ENCODE assay signal across 16 mouse cellular contexts in the genomic region with DNA sequence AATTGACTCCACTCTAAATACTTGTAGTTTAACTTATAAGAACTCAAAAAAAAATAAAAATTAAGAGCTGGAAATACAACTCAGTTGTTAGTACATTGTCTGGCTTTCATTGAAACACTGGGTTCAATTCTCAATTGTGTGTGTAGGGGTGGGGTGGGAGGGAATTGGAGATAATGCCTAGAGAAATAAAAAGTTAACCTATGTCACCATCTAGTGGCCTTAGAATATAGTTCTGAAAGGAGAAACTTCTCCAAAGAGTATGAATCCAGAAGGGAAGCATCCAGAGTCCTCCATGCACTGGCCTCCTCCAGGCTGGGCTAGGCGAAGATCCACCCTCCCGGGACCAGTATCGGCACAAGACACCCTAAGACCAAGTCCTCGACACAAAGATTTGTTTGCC. TPM values are rescaled to one million over a fixed set of nuclear protein-coding genes. Genes with fewer than 3 reads are reported as not detected.
DNase-seq lines count a peak whose midpoint lies in the region; ATAC-seq lines count a peak whose summit lies in the region.
"Had no signal": no experiment of that assay in that cellular context is flagged by ENCODE, and none has a peak within 500 bp of the region (broad histone marks: within the 10 kb centered on the region; RNA-seq: fewer than 3 reads in every experiment).

No protein-coding gene starts in this region.

- H3K9me3 ChIP-seq in hindbrain, embryonic 11.5 days (ENCODE audit: control insufficient read depth, low read length), result no peaks in the 10 kb centered on the region
- no peaks in the 10 kb centered on the region for H3K9me3 ChIP-seq in hindbrain, embryonic 16.5 days (ENCODE audit: control insufficient read depth, low read length)
- H3K9me3 ChIP-seq in midbrain, embryonic 14.5 days (ENCODE audit: control insufficient read depth, low read length), result no peaks in the 10 kb centered on the region
- H3K9me3 ChIP-seq in midbrain, embryonic 15.5 days, result no peaks in the 10 kb centered on the region
- H3K9me3 ChIP-seq: heart, embryonic 15.5 days; lung, embryonic 15.5 days; neural tube, embryonic 12.5 days had no signal

- H3K27ac ChIP-seq in hindbrain, embryonic 11.5 days (ENCODE audit: low read depth, low read length), result no peak overlapping the region
- H3K27ac ChIP-seq in hindbrain, embryonic 16.5 days (ENCODE audit: low read depth, low read length), result no peak overlapping the region
- no peak overlapping the region for H3K27ac ChIP-seq in midbrain, embryonic 14.5 days (replicated peaks; ENCODE audit: low read depth, low read length)
- H3K27ac ChIP-seq in midbrain, embryonic 15.5 days, result no peak overlapping the region
- H3K27ac ChIP-seq: heart, embryonic 15.5 days; lung, embryonic 15.5 days; neural tube, embryonic 12.5 days had no signal

- ATAC-seq in hindbrain, embryonic 11.5 days (ENCODE audit: low FRiP score), result no peak
- ATAC-seq in hindbrain, embryonic 16.5 days, result no peak
- ATAC-seq in midbrain, embryonic 14.5 days (ENCODE audit: low FRiP score, low TSS enrichment), result no peak
- ATAC-seq in midbrain, embryonic 15.5 days (replicated peaks), result no peak

- H3K4me1 ChIP-seq in hindbrain, embryonic 11.5 days (replicated peaks; ENCODE audit: control insufficient read depth, insufficient read depth, low read length), result no peaks in the 10 kb centered on the region
- peaks cover 5% of the 10 kb centered on the region for H3K4me1 ChIP-seq in hindbrain, embryonic 16.5 days (ENCODE audit: control insufficient read depth, insufficient read depth, low read depth, low read length)
- no peaks in the 10 kb centered on the region for H3K4me1 ChIP-seq in midbrain, embryonic 14.5 days (ENCODE audit: control insufficient read depth, insufficient read depth, low read length)
- peaks cover 7% of the 10 kb centered on the region; the same call in 1 of the 2 replicates for H3K4me1 ChIP-seq in midbrain, embryonic 15.5 days

- H3K9ac ChIP-seq in hindbrain, embryonic 11.5 days (ENCODE audit: low read depth, low read length), result no peak overlapping the region
- no peak overlapping the region for H3K9ac ChIP-seq in hindbrain, embryonic 16.5 days (ENCODE audit: low read depth, low read length)
- no peak overlapping the region for H3K9ac ChIP-seq in midbrain, embryonic 14.5 days (replicated peaks; ENCODE audit: low read length)
- H3K9ac ChIP-seq in midbrain, embryonic 15.5 days, result no peak overlapping the region
- H3K9ac ChIP-seq: heart, embryonic 15.5 days; lung, embryonic 15.5 days; neural tube, embryonic 12.5 days had no signal

- no peak overlapping the region for H3K4me3 ChIP-seq in hindbrain, embryonic 11.5 days (ENCODE audit: low read depth, low read length)
- no peak overlapping the region for H3K4me3 ChIP-seq in hindbrain, embryonic 16.5 days (ENCODE audit: low read length)
- H3K4me3 ChIP-seq in midbrain, embryonic 14.5 days (replicated peaks; ENCODE audit: low read depth, low read length), result no peak overlapping the region
- H3K4me3 ChIP-seq in midbrain, embryonic 15.5 days, result no peak overlapping the region
- H3K4me3 ChIP-seq: heart, embryonic 15.5 days; lung, embryonic 15.5 days; neural tube, embryonic 12.5 days had no signal

- 74% methylated on average over 4 of the region's 4 CpGs for WGBS in hindbrain, embryonic 11.5 days
- WGBS in hindbrain, embryonic 16.5 days, result 71% methylated on average over 4 of the region's 4 CpGs
- WGBS in midbrain, embryonic 14.5 days, result 68% methylated on average over 4 of the region's 4 CpGs
- whole genome bisulfite sequencing in midbrain, embryonic 15.5 days, result 62% methylated on average over 4 of the region's 4 CpGs

- peak; percentile 31 for DNase-seq in hindbrain, embryonic 11.5 days (ENCODE audit: low spot score)
- DNase-seq in midbrain, embryonic 14.5 days, result peak; percentile 79
- peak; percentile 25 for DNase-seq in brain, adult 2 months (ENCODE audit: low read depth, low spot score)
- no peak for DNase-seq in urinary bladder, adult 2 months (ENCODE audit: low spot score)
- no peak for DNase-seq in yolk sac, embryonic 10.5 days (ENCODE audit: low spot score)
- DNase-seq: adrenal gland, adult 2 months; gastrocnemius, postnatal 10 days; kidney, postnatal 36 days; right cerebral cortex, adult 18-20 months; thymus, postnatal 14 days had no signal

- H3K4me2 ChIP-seq in hindbrain, embryonic 11.5 days (replicated peaks; ENCODE audit: low read depth, low read length), result no peak overlapping the region
- H3K4me2 ChIP-seq in hindbrain, embryonic 16.5 days (ENCODE audit: low read length), result no peak overlapping the region
- H3K4me2 ChIP-seq in midbrain, embryonic 14.5 days (ENCODE audit: low read length), result no peak overlapping the region
- no peak overlapping the region for H3K4me2 ChIP-seq in midbrain, embryonic 15.5 days
- H3K4me2 ChIP-seq: heart, embryonic 15.5 days; lung, embryonic 15.5 days; neural tube, embryonic 12.5 days had no signal

- no peaks in the 10 kb centered on the region for H3K36me3 ChIP-seq in hindbrain, embryonic 11.5 days (ENCODE audit: control insufficient read depth, insufficient read depth, low read length)
- H3K36me3 ChIP-seq in hindbrain, embryonic 16.5 days (ENCODE audit: control insufficient read depth, insufficient read depth, low read length), result no peaks in the 10 kb centered on the region
- H3K36me3 ChIP-seq in midbrain, embryonic 14.5 days (ENCODE audit: control insufficient read depth, insufficient read depth, low read length), result no peaks in the 10 kb centered on the region; the same call in 1 of the 2 replicates
- H3K36me3 ChIP-seq in midbrain, embryonic 15.5 days (replicated peaks), result no peaks in the 10 kb centered on the region
- H3K36me3 ChIP-seq: heart, embryonic 15.5 days; lung, embryonic 15.5 days; neural tube, embryonic 12.5 days had no signal

- H3K27me3 ChIP-seq in hindbrain, embryonic 11.5 days (ENCODE audit: control insufficient read depth, insufficient read depth, low read length), result no peaks in the 10 kb centered on the region
- H3K27me3 ChIP-seq in hindbrain, embryonic 16.5 days (replicated peaks; ENCODE audit: control insufficient read depth, insufficient read depth, low read length), result no peaks in the 10 kb centered on the region
- no peaks in the 10 kb centered on the region for H3K27me3 ChIP-seq in midbrain, embryonic 14.5 days (ENCODE audit: control insufficient read depth, insufficient read depth, low read length)
- no peaks in the 10 kb centered on the region for H3K27me3 ChIP-seq in midbrain, embryonic 15.5 days (replicated peaks)
- H3K27me3 ChIP-seq: heart, embryonic 15.5 days; lung, embryonic 15.5 days; neural tube, embryonic 12.5 days had no signal

RNA-seq across cellular contexts. Expression of a gene that starts 2.5 kb away (rescaled TPM):
- 129 and 132 TPM in 2 replicates for polyA plus RNA-seq in hindbrain, embryonic 11.5 days (2014; fragmentation: Nextera tagmentation; extraction: Ambion mirVana)
- 170 and 183 TPM in 2 replicates for polyA plus RNA-seq in hindbrain, embryonic 16.5 days (2015; fragmentation: Nextera tagmentation; extraction: Ambion mirVana)
- polyA plus RNA-seq in midbrain, embryonic 14.5 days (2014; fragmentation: Nextera tagmentation; extraction: Ambion mirVana), result 167 and 191 TPM in 2 replicates
- 160 and 169 TPM in 2 replicates for polyA plus RNA-seq in midbrain, embryonic 15.5 days (2015; fragmentation: Nextera tagmentation; extraction: Ambion mirVana)
- polyA plus RNA-seq in urinary bladder, adult 2 months (2012; rRNA removed), result 30.0 and 41.0 TPM in 2 replicates

RNA-seq across cellular contexts. Expression of a gene that starts 20.1 kb away (rescaled TPM):
- not detected in 2 replicates for polyA plus RNA-seq in hindbrain, embryonic 11.5 days (2014; fragmentation: Nextera tagmentation; extraction: Ambion mirVana)
- polyA plus RNA-seq in hindbrain, embryonic 16.5 days (2015; fragmentation: Nextera tagmentation; extraction: Ambion mirVana), result not detected in 2 replicates
- polyA plus RNA-seq in midbrain, embryonic 14.5 days (2014; fragmentation: Nextera tagmentation; extraction: Ambion mirVana), result not detected in 2 replicates
- not detected in 2 replicates for polyA plus RNA-seq in midbrain, embryonic 15.5 days (2015; fragmentation: Nextera tagmentation; extraction: Ambion mirVana)
- not detected in 2 replicates for polyA plus RNA-seq in urinary bladder, adult 2 months (2012; rRNA removed)
- polyA plus RNA-seq: adrenal gland, adult 2 months; heart, embryonic 15.5 days; intestine, embryonic 14.5 days; lung, embryonic 15.5 days; neural tube, embryonic 12.5 days had no signal

RNA-seq across cellular contexts. Expression of a gene that starts 44.8 kb away (rescaled TPM):
- not detected in 2 replicates for polyA plus RNA-seq in hindbrain, embryonic 11.5 days (2014; fragmentation: Nextera tagmentation; extraction: Ambion mirVana)
- polyA plus RNA-seq in hindbrain, embryonic 16.5 days (2015; fragmentation: Nextera tagmentation; extraction: Ambion mirVana), result not detected in 2 replicates
- polyA plus RNA-seq in midbrain, embryonic 14.5 days (2014; fragmentation: Nextera tagmentation; extraction: Ambion mirVana), result not detected in 2 replicates
- polyA plus RNA-seq in midbrain, embryonic 15.5 days (2015; fragmentation: Nextera tagmentation; extraction: Ambion mirVana), result not detected in 2 replicates
- not detected in 2 replicates for polyA plus RNA-seq in urinary bladder, adult 2 months (2012; rRNA removed)
- polyA plus RNA-seq: adrenal gland, adult 2 months; heart, embryonic 15.5 days; intestine, embryonic 14.5 days; lung, embryonic 15.5 days; neural tube, embryonic 12.5 days had no signal

Comparison
In these comparisons a context has a peak if more than half of its experiments do, and no peak if none do; other contexts are left out.
1. DNase-seq: peak in hindbrain, embryonic 11.5 days (single experiment), midbrain, embryonic 14.5 days (single experiment) and brain, adult 2 months (single experiment); none in urinary bladder, adult 2 months (single experiment) and yolk sac, embryonic 10.5 days (single experiment).